In the genomic region with DNA sequence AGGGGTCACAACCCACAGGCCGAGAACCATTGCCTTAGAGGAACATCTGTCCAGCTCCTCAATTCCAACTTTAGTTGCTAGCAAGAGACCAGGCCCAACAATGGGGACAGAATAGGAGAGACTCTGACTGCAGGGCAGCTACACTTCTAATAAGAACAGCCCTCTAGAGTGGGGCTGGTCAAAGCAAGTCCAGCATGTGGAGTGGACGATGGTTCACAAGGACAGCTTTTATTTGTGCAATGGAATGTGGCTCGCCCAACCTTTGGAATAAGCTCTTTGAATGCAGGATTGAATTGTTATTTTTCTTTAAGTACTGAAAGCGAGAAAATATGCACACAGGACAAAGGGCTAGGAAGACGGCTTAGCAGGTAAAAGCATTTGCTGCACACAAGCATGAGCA, we compare ENCODE assay signal across 16 mouse cellular contexts.
"Had no signal": no experiment of that assay in that cellular context is flagged by ENCODE, and none has a peak within 500 bp of the region (broad histone marks: within the 10 kb centered on the region; RNA-seq: fewer than 3 reads in every experiment).

No protein-coding gene starts in this region.

- H3K9me3 ChIP-seq: neural tube, embryonic 13.5 days; neural tube, embryonic 15.5 days; stomach, embryonic 15.5 days had no signal

- H3K4me2 ChIP-seq: neural tube, embryonic 13.5 days; neural tube, embryonic 15.5 days; stomach, embryonic 15.5 days had no signal

- H3K36me3 ChIP-seq: neural tube, embryonic 13.5 days; neural tube, embryonic 15.5 days; stomach, embryonic 15.5 days had no signal

- H3K27me3 ChIP-seq: neural tube, embryonic 13.5 days; neural tube, embryonic 15.5 days; stomach, embryonic 15.5 days had no signal

- H3K27ac ChIP-seq: neural tube, embryonic 13.5 days; neural tube, embryonic 15.5 days; stomach, embryonic 15.5 days; stomach, postnatal 0 days had no signal

- DNase-seq: retina, postnatal 1 day; right cerebral cortex, adult 18-20 months; right cerebral cortex, postnatal 14 days; right cerebral cortex, postnatal 25 days; right cerebral cortex, postnatal 4 days; spleen, adult 18-20 months; thymus, adult 18-20 months; thymus, adult 2 months; thymus, postnatal 14 days; thymus, postnatal 25 days; thymus, postnatal 36 days; thymus, postnatal 4 days had no signal

- H3K9ac ChIP-seq: neural tube, embryonic 13.5 days; neural tube, embryonic 15.5 days; stomach, embryonic 15.5 days had no signal

- H3K4me3 ChIP-seq: neural tube, embryonic 13.5 days; neural tube, embryonic 15.5 days; stomach, embryonic 15.5 days had no signal
